Mouse (Mus musculus): ENCODE measurements around the gene Cdh4. TPM values are rescaled to one million over a fixed set of nuclear protein-coding genes. Genes with fewer than 3 reads are reported as not detected.

Gene Cdh4
- polyA plus RNA-seq, 1 experiment from 2014 or later = 3.0 TPM

DNA sequence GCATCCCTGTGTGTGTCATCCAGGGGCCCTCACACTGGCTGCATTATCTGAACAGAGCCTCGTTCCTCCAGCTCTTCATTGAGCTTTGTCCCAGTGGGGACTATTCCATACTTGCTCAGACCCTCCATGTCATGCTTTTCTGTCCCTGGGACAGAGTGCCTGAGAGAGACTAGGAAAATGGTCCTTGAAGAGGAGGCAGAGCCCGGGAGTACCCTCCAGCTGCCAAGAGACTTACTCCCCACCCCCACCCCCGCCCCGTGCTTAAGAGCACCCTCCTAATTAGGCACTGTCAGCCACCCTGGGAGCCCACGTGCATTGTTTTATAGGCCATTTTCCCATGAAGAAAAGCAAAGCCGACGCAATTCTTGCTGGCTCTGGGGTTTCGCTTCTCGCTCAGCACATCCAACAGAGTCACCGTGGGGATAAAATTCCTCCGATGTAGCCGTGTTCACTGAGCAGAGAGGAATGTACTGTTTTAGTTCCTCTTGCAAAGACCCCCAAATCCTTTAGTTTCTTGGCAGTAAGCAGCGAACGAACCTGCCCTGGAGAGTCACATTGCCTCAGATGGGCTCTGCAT, 76.3 kb downstream of the Cdh4 start:
- Histone ChIP-seq H3K27me3 (replicated peaks; ENCODE audit: control insufficient read depth, insufficient read depth, low read length) (peaks cover 17% of the 10 kb centered on the region; the same call in 1 of the 2 replicates), H3K36me3 (ENCODE audit: control insufficient read depth, insufficient read depth) (no peaks in the 10 kb centered on the region), H3K4me2 (replicated peaks; ENCODE audit: low read depth) (no peak overlapping the region), H3K27ac (ENCODE audit: low read depth, low read length) (no peak overlapping the region), H3K9ac (ENCODE audit: low read depth, low read length) (no peak overlapping the region), H3K9me3 (ENCODE audit: control insufficient read depth) (no peaks in the 10 kb centered on the region), H3K4me1 (replicated peaks; ENCODE audit: control insufficient read depth, insufficient read depth, low read length) (0 out of 2 replicates have a peak, but pooled peaks cover 3% of the 10 kb centered on the region), H3K4me3 (ENCODE audit: low read depth, low read length) (no peak overlapping the region)
- no peak for TF ChIP-seq CTCF (IDR thresholded peaks at IDR 0.05; ENCODE audit: low read depth)
- no peak for ATAC-seq
- WGBS = 71% methylated on average over 14 of the region's 14 CpGs

DNA sequence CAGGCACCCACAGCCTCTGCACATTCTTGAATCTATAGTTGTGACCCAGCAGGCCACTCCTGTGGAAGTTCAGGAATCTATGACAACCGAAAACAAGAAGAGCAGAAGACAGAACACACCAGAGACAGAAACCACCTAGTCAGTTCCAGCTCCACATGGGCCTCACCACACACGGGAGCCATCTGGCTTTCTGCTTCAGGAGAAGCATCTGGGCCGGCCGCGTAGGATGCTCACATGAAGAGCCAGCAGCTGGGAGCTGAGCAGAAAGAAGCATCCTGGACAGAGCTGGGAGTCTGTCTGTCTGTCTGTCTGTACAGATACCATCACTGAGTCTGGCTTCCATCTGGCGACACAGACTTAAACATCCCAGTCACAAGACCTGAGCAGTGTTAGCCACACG, 76.9 kb downstream of the Cdh4 start:
- no peak overlapping the region for H3K4me3 ChIP-seq (ENCODE audit: low read depth, low read length)
- no peaks in the 10 kb centered on the region for H3K9me3 ChIP-seq (ENCODE audit: control insufficient read depth)
- no peak overlapping the region for H3K9ac ChIP-seq (ENCODE audit: low read depth, low read length)
- H3K36me3 ChIP-seq (ENCODE audit: control insufficient read depth, insufficient read depth) = no peaks in the 10 kb centered on the region
- ATAC-seq = no peak
- 90% methylated on average over 7 of the region's 7 CpGs for WGBS
- H3K4me2 ChIP-seq (replicated peaks; ENCODE audit: low read depth) = no peak overlapping the region
- peaks cover 17% of the 10 kb centered on the region; the same call in 1 of the 2 replicates for H3K27me3 ChIP-seq (replicated peaks; ENCODE audit: control insufficient read depth, insufficient read depth, low read length)
- TF ChIP-seq CTCF (IDR thresholded peaks at IDR 0.05; ENCODE audit: low read depth) = no peak
- 0 out of 2 replicates have a peak, but pooled peaks cover 3% of the 10 kb centered on the region for H3K4me1 ChIP-seq (replicated peaks; ENCODE audit: control insufficient read depth, insufficient read depth, low read length)
- H3K27ac ChIP-seq (ENCODE audit: low read depth, low read length) = no peak overlapping the region

DNA sequence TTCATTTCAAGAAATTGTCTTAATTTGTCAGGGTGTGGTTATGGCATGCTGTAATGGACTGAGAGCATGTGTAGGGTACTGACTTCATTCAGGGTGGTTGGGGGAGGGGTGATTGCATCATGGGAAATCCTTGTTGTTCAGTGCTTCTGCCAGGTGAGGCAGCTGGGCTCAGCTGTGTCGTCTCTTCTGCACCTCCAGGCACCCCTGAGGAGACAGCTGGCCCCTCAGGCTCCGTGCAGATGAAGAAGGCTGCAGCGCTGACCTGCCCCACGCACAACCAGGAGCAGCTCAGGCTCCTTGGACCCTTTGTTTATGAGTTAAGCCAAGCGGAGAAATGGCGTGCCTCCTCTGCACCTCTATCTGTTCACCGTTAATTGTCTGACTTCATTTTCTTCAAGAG, 77.7 kb downstream of the Cdh4 start:
- no peak overlapping the region for H3K9ac ChIP-seq (ENCODE audit: low read depth, low read length)
- H3K27me3 ChIP-seq (replicated peaks; ENCODE audit: control insufficient read depth, insufficient read depth, low read length) = peaks cover 15% of the 10 kb centered on the region; the same call in 1 of the 2 replicates
- 60% methylated on average over 7 of the region's 7 CpGs for WGBS
- no peaks in the 10 kb centered on the region for H3K9me3 ChIP-seq (ENCODE audit: control insufficient read depth)
- TF ChIP-seq CTCF (IDR thresholded peaks at IDR 0.05; ENCODE audit: low read depth) = no peak
- no peak overlapping the region for H3K4me3 ChIP-seq (ENCODE audit: low read depth, low read length)
- 0 out of 2 replicates have a peak, but pooled peaks cover 3% of the 10 kb centered on the region for H3K4me1 ChIP-seq (replicated peaks; ENCODE audit: control insufficient read depth, insufficient read depth, low read length)
- H3K36me3 ChIP-seq (ENCODE audit: control insufficient read depth, insufficient read depth) = no peaks in the 10 kb centered on the region
- H3K4me2 ChIP-seq (replicated peaks; ENCODE audit: low read depth) = no peak overlapping the region
- H3K27ac ChIP-seq (ENCODE audit: low read depth, low read length) = no peak overlapping the region
- no peak for ATAC-seq

DNA sequence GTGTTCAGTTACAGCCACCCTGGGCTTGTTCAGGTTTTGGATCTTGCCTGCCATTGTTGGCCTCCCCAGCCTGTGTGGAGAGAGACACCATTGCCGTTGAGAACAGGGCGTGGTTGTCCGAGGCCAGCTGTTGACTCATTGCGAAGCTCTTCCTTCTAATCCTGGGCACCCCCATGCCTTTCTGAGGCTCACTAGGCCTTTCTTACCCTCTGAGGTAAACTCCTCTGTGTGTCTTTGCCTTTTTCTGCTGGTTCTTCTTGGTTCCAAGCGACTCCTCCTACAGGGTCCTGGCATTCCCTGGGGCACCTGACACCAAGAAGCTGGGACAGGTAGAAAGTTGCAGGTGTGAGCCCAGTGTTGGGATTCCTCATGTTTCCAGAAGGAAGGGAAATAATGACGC, 78.7 kb downstream of the Cdh4 start:
- no peak for ATAC-seq
- TF ChIP-seq CTCF (IDR thresholded peaks at IDR 0.05; ENCODE audit: low read depth) = no peak
- Histone ChIP-seq H3K9me3 (ENCODE audit: control insufficient read depth) (no peaks in the 10 kb centered on the region), H3K9ac (ENCODE audit: low read depth, low read length) (no peak overlapping the region), H3K4me2 (replicated peaks; ENCODE audit: low read depth) (no peak overlapping the region), H3K4me3 (ENCODE audit: low read depth, low read length) (no peak overlapping the region), H3K4me1 (replicated peaks; ENCODE audit: control insufficient read depth, insufficient read depth, low read length) (0 out of 2 replicates have a peak, but pooled peaks cover 3% of the 10 kb centered on the region), H3K27me3 (replicated peaks; ENCODE audit: control insufficient read depth, insufficient read depth, low read length) (peaks cover 11% of the 10 kb centered on the region; the same call in 1 of the 2 replicates), H3K27ac (ENCODE audit: low read depth, low read length) (no peak overlapping the region), H3K36me3 (ENCODE audit: control insufficient read depth, insufficient read depth) (no peaks in the 10 kb centered on the region)
- 67% methylated on average over 6 of the region's 6 CpGs for WGBS

DNA sequence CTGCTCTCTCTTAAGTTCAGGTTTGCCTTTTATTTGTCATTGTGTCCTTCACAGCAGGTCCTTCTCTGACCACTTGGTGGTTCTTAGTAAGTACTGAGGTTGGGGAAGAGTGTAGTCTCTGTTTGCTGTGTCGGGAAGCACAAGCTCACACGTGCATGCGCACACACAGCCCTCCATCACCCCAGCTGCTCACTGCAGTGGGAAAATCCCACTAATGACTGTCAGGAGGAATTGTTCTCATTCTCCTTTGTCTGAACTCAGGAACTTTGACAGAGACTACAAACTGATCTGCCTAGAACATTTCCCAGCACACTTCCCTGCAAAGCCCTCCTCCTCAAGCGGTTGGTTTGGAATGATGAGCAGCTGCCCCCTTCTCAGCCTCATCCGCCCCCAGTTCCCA, 79.2 kb downstream of the Cdh4 start:
- Histone ChIP-seq H3K4me1 (replicated peaks; ENCODE audit: control insufficient read depth, insufficient read depth, low read length) (no peaks in the 10 kb centered on the region), H3K9ac (ENCODE audit: low read depth, low read length) (no peak overlapping the region), H3K27me3 (replicated peaks; ENCODE audit: control insufficient read depth, insufficient read depth, low read length) (peaks cover 11% of the 10 kb centered on the region; the same call in 1 of the 2 replicates), H3K36me3 (ENCODE audit: control insufficient read depth, insufficient read depth) (no peaks in the 10 kb centered on the region), H3K4me3 (ENCODE audit: low read depth, low read length) (no peak overlapping the region), H3K4me2 (replicated peaks; ENCODE audit: low read depth) (no peak overlapping the region), H3K27ac (ENCODE audit: low read depth, low read length) (no peak overlapping the region), H3K9me3 (ENCODE audit: control insufficient read depth) (no peaks in the 10 kb centered on the region)
- 81% methylated on average over 5 of the region's 5 CpGs for WGBS
- no peak for TF ChIP-seq CTCF (IDR thresholded peaks at IDR 0.05; ENCODE audit: low read depth)
- ATAC-seq = no peak

DNA sequence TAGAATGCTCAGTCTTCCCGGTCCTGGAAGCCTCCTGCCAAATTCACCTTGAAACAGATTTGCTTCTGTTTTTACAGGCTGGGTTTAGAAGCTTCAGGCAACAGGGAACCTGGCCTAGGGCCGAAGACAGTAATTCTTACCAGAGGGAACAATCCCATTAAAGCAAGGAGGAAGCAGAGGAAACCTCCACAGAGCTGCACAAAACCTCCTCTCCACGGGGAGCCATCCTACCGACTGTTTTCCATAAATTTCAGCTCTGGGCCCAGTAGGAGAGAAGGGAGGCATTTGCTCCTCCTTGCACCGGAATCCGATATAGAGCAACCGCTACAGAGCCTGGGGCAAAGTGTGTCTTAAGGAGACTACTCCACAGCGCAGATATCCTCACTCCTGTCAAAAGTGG, 79.9 kb downstream of the Cdh4 start:
- Histone ChIP-seq H3K27ac (ENCODE audit: low read depth, low read length) (no peak overlapping the region), H3K4me1 (replicated peaks; ENCODE audit: control insufficient read depth, insufficient read depth, low read length) (no peaks in the 10 kb centered on the region), H3K4me2 (replicated peaks; ENCODE audit: low read depth) (no peak overlapping the region), H3K4me3 (ENCODE audit: low read depth, low read length) (no peak overlapping the region), H3K9ac (ENCODE audit: low read depth, low read length) (no peak overlapping the region), H3K9me3 (ENCODE audit: control insufficient read depth) (no peaks in the 10 kb centered on the region), H3K27me3 (replicated peaks; ENCODE audit: control insufficient read depth, insufficient read depth, low read length) (peaks cover 11% of the 10 kb centered on the region; the same call in 1 of the 2 replicates), H3K36me3 (ENCODE audit: control insufficient read depth, insufficient read depth) (no peaks in the 10 kb centered on the region)
- WGBS = 64% methylated on average over 8 of the region's 8 CpGs
- TF ChIP-seq CTCF (IDR thresholded peaks at IDR 0.05; ENCODE audit: low read depth) = no peak
- no peak for ATAC-seq

Measured in intestine, postnatal 0 days (tissue).